Mouse (Mus musculus) lung, postnatal 0 days (tissue): Measurements from ENCODE around the gene Eml3.

Experiments
- CTCF ChIP-seq: IDR thresholded peaks from 2 replicates; pipeline ENCODE4 v1.5.1; 2016; ENCODE audit warnings: antibody characterized with exemption, mild to moderate bottlenecking
- EP300 ChIP-seq: IDR thresholded peaks from 2 replicates; pipeline ENCODE4 v1.6.1; 2016; ENCODE audit warnings: antibody characterized with exemption, mild to moderate bottlenecking, control low read depth

DNA sequence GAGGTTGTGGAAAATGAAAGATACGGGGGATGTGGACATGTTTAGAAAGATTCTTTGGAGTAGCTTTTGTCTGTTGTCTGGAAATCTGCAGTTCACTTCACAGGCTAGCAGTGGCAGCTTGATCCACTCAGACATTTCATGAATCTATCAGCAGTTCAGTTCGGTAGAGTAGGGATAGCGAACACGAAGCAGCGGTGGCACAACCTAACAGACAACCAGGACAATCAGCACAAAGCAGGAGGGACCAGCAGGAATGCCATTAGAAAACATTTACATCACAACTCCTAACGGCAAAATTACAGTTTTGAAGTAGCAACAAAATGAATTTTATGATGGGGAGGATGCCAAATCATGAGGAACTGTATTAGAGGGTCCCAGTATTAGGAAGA lies 9.7 kb upstream of the Eml3 start:
- TF ChIP-seq CTCF (no peak), EP300 (no peak)
